Mouse (Mus musculus) midbrain, postnatal 0 days (tissue): Measurements from ENCODE around the gene Anxa8. TPM values are rescaled to one million over a fixed set of nuclear protein-coding genes. Genes with fewer than 3 reads are reported as not detected.

Experiments
- ATAC-seq: fragments of 200-750 bp; cut with Nextera tagmentation; 2 replicates; pipeline ENCODE4 v1.8.0; 2017; ENCODE audit warnings: moderate number of reproducible peaks, mild to moderate bottlenecking, moderate TSS enrichment, moderate library complexity; ENCODE audit not compliant: low FRiP score
- DNase-seq: peaks from one replicate; pipeline ENCODE4 v3.0.0-alpha.2; 2015; ENCODE audit warnings: low spot score
- H3K27ac ChIP-seq: fragments of 300-500 bp; sonication (generic); 2 replicates; pipeline ENCODE4 v1.5.1; 2014; ENCODE audit warnings: low read depth, mild to moderate bottlenecking, low read length, mixed read lengths
- H3K27me3 ChIP-seq: fragments of 300-500 bp; sonication (generic); 2 replicates; pipeline ENCODE4 v1.6.1; 2014; ENCODE audit warnings: low read length, control low read depth, mixed read lengths; ENCODE audit not compliant: insufficient read depth
- H3K36me3 ChIP-seq: fragments of 300-500 bp; sonication (generic); 2 replicates; pipeline ENCODE4 v1.6.1; 2014; ENCODE audit warnings: low read length, control low read depth, mixed read lengths; ENCODE audit not compliant: insufficient read depth
- H3K4me1 ChIP-seq: fragments of 300-500 bp; sonication (generic); 2 replicates; pipeline ENCODE4 v1.6.1; 2014; ENCODE audit warnings: mild to moderate bottlenecking, control low read depth, antibody characterized with exemption, low read length, mixed read lengths; ENCODE audit not compliant: insufficient read depth
- H3K4me2 ChIP-seq: fragments of 300-500 bp; sonication (generic); 2 replicates; pipeline ENCODE4 v1.6.1; 2014; ENCODE audit warnings: low read depth, mild to moderate bottlenecking, low read length, mixed read lengths; ENCODE audit not compliant: poor library complexity, severe bottlenecking
- H3K4me3 ChIP-seq: fragments of 300-500 bp; sonication (generic); 2 replicates; pipeline ENCODE4 v1.5.1; 2014; ENCODE audit warnings: low read depth, mild to moderate bottlenecking, low read length, moderate library complexity
- H3K9ac ChIP-seq: fragments of 300-500 bp; sonication (generic); replicated peaks from 2 replicates; pipeline ENCODE4 v1.6.1; 2014; ENCODE audit warnings: mild to moderate bottlenecking, low read length, moderate library complexity, mixed read lengths; ENCODE audit not compliant: poor library complexity, severe bottlenecking
- H3K9me3 ChIP-seq: fragments of 300-500 bp; sonication (generic); 2 replicates; pipeline ENCODE4 v1.6.1; 2016; ENCODE audit warnings: low read length, control low read depth
- CTCF ChIP-seq: IDR thresholded peaks from 2 replicates; pipeline ENCODE4 v1.5.1; 2016; ENCODE audit warnings: antibody characterized with exemption, mild to moderate bottlenecking
- WGBS: fragments of 180-500 bp; shearing (Covaris S2); extraction: QIAGEN DNeasy Blood & Tissue Kit; methylation state at CpG from one replicate; pipeline ENCODE4 v1.1.7; 2014; 5-methylcytosine and 5-hydroxymethylcytosine counted together
- polyA plus RNA-seq: library from polyadenylated mRNA; unstranded; fragments of >200 nt; fragmentation: Nextera tagmentation; extraction: Ambion mirVana; gene quantifications from 2 replicates; pipeline ENCODE4 v1.2.1, GENCODE M21; 2015
- total RNA-seq: library from RNA; depleted of rRNA; stranded (reverse); fragments of >200 nt; gene quantifications from 2 replicates; pipeline ENCODE4 v1.2.3, GENCODE M21; 2014; rRNA removed

The Anxa8 gene
- total and polyA plus RNA-seq, 2 experiments from 2014 or later, result 0.73 to 0.93 TPM

DNA sequence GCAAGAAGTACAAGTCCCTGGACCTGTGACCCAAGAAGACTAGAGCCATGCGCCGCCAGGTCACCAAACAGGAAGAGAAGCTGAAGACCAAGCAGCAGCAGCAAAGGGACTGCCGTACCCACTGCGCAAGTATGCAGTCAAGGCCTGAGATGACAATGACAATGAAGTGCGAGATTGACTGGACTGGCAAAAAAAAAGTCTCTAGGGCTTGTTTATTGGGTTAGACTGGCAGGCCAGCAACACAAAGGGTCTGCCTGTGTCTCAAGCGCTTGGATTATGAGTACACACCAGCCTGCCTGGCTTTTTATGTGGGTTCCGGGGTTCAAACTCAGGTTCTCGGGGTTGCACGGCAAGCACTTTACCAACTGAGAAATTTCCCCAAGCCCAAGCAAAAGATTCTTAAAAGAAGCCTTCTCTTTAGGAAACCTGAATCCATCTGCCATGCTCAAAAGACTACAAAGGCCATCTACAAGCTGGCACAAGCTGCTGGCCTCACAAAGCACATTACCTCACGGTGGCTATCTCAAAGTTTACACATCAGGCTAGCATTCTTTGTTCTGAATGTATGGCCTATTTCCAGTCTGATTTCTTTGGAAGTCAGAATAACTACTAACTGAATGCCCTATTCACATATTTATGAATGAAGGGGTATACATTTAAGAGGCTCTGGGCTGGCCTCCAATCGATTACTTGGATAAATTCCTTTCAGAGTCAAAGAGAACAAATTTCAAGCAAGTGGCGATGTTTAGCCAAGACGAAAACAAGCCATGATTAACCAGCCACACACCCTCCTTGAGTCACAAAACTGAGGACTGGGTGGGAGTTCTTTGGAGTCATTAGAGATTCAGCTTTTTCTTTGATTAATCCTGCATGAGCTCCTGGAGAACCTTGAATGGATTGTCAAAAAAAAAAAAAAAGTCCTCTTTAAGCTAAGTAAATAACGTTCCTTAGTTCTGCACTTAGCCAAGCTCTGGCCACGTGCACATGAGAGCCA, 54.2 kb downstream of the Anxa8 start:
- Histone ChIP-seq H3K27ac (no peak overlapping the region), H3K27me3 (no peaks in the 10 kb centered on the region), H3K9ac (no peak overlapping the region), H3K4me1 (no peaks in the 10 kb centered on the region), H3K36me3 (no peaks in the 10 kb centered on the region), H3K4me2 (no peak overlapping the region), H3K4me3 (no peak overlapping the region), H3K9me3 (no peaks in the 10 kb centered on the region)
- no peak for DNase-seq
- no peak for ATAC-seq
- 71% methylated on average over 15 of the region's 15 CpGs for WGBS
- TF ChIP-seq CTCF, result no peak

DNA sequence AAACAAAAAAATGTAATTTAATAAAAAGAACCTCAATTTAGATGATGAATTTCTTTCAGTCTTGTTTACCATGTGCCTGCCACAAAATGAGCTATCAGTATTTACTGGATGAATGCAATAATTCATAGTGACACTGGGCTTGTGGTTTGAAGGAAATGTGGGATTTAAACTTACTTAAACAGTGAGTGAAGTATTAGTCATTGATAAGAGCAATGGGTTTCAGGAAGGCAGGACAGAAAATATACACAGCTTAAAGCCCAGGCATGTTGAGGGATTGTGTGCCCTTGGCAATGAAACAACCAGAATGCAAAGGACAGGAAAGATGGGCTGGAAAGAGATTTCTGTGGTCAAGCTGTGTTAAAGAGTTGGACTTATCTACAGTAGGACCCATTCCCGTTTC, 56.5 kb downstream of the Anxa8 start:
- no peak for TF ChIP-seq CTCF
- no peak overlapping the region for H3K27ac ChIP-seq
- ATAC-seq (no peak), DNase-seq (no peak)
- H3K4me1 ChIP-seq, result no peaks in the 10 kb centered on the region
- no peaks in the 10 kb centered on the region for H3K9me3 ChIP-seq
- no peaks in the 10 kb centered on the region for H3K36me3 ChIP-seq
- no peak overlapping the region for H3K4me2 ChIP-seq
- no peaks in the 10 kb centered on the region for H3K27me3 ChIP-seq
- H3K4me3 ChIP-seq, result no peak overlapping the region
- H3K9ac ChIP-seq, result no peak overlapping the region
- 84% methylated on average over 1 of the region's 1 CpGs for WGBS

- no peaks in the 10 kb centered on the region for H3K9me3 ChIP-seq
- ATAC-seq (no peak), DNase-seq (no peak)
- 93% methylated on average over 10 of the region's 10 CpGs for WGBS
- H3K27ac ChIP-seq, result no peak overlapping the region
- no peaks in the 10 kb centered on the region for H3K27me3 ChIP-seq
- H3K9ac ChIP-seq, result no peak overlapping the region
- H3K4me1 ChIP-seq, result no peaks in the 10 kb centered on the region
- no peak overlapping the region for H3K4me2 ChIP-seq
- no peak overlapping the region for H3K4me3 ChIP-seq
- no peaks in the 10 kb centered on the region for H3K36me3 ChIP-seq
- TF ChIP-seq CTCF, result no peak
Observed at GRCm38 (mm10) chr14:34142915-34143314, 57.1 kb downstream of the Anxa8 start.

Other genes starting within 250 kb of the Anxa8 start
- gene Gdf10, start 162.4 kb upstream of the Anxa8 start, total RNA-seq, result 5.3 and 13.3 TPM in 2 replicates
- gene Gdf10, start 162.4 kb upstream of the Anxa8 start, polyA plus RNA-seq, result 3.2 and 3.7 TPM in 2 replicates
- gene Gdf2, start 144.9 kb upstream of the Anxa8 start, total RNA-seq, result 0.09 and 0.11 TPM in 2 replicates
- gene Gdf2, start 144.9 kb upstream of the Anxa8 start, polyA plus RNA-seq, result not detected in 2 replicates
- gene Rbp3, start 132.0 kb upstream of the Anxa8 start, total RNA-seq, result 0.16 and 0.47 TPM in 2 replicates
- gene Rbp3, start 132.0 kb upstream of the Anxa8 start, polyA plus RNA-seq, result 0.07 and 0.31 TPM in 2 replicates
- gene Zfp488, start 107.2 kb upstream of the Anxa8 start, total RNA-seq, result 4.7 and 4.9 TPM in 2 replicates
- gene Zfp488, start 107.2 kb upstream of the Anxa8 start, polyA plus RNA-seq, result 0.80 and 0.98 TPM in 2 replicates
- gene Gm30083, start 70.8 kb upstream of the Anxa8 start, total RNA-seq, result not detected in 2 replicates
- not detected in 2 replicates for gene Gm30083, start 70.8 kb upstream of the Anxa8 start, polyA plus RNA-seq
- gene Gm5460, start 69.2 kb upstream of the Anxa8 start, total RNA-seq, result not detected in 2 replicates
- gene Gm5460, start 69.2 kb upstream of the Anxa8 start, polyA plus RNA-seq, result not detected in 2 replicates
- gene Antxrl, start 33.3 kb upstream of the Anxa8 start, total RNA-seq, result not detected in 2 replicates
- not detected in 2 replicates for gene Antxrl, start 33.3 kb upstream of the Anxa8 start, polyA plus RNA-seq
- gene A630023A22Rik, start 16.8 kb downstream of the Anxa8 start, total RNA-seq, result not detected in 2 replicates
- gene A630023A22Rik, start 16.8 kb downstream of the Anxa8 start, polyA plus RNA-seq, result not detected in 2 replicates
- 0.09 and 0.33 TPM in 2 replicates for gene Npy4r, start 66.5 kb downstream of the Anxa8 start, total RNA-seq
- 0.10 and 0.21 TPM in 2 replicates for gene Npy4r, start 66.5 kb downstream of the Anxa8 start, polyA plus RNA-seq
- gene Gprin2, start 115.7 kb downstream of the Anxa8 start, total RNA-seq, result 44.6 and 49.3 TPM in 2 replicates
- gene Gprin2, start 115.7 kb downstream of the Anxa8 start, polyA plus RNA-seq, result 7.2 and 7.7 TPM in 2 replicates
- 2.1 and 2.6 TPM in 2 replicates for gene Syt15, start 133.6 kb downstream of the Anxa8 start, total RNA-seq
- 0.80 and 0.96 TPM in 2 replicates for gene Syt15, start 133.6 kb downstream of the Anxa8 start, polyA plus RNA-seq
- gene Shld2, start 224.5 kb downstream of the Anxa8 start, total RNA-seq, result 6.4 and 8.2 TPM in 2 replicates
- gene Shld2, start 224.5 kb downstream of the Anxa8 start, polyA plus RNA-seq, result 6.9 and 8.5 TPM in 2 replicates
- 185 and 192 TPM in 2 replicates for gene Glud1, start 224.7 kb downstream of the Anxa8 start, total RNA-seq
- 114 TPM in 2 replicates for gene Glud1, start 224.7 kb downstream of the Anxa8 start, polyA plus RNA-seq